19 mouse cellular contexts compared by ENCODE assay signal in genomic region chr7:49278531-49278930, GRCm38 (mm10).
DNase-seq lines count a peak whose midpoint lies in the region; TF ChIP-seq lines count a peak whose summit lies in the region.
"Had no signal": no experiment of that assay in that cellular context is flagged by ENCODE, and none has a peak within 500 bp of the region (broad histone marks: within the 10 kb centered on the region; RNA-seq: fewer than 3 reads in every experiment).

No protein-coding gene starts in this region.

- TF ChIP-seq CTCF in left cerebral cortex, adult 2 months (IDR thresholded peaks at IDR 0.05) = no peak

- H3K27ac ChIP-seq in left cerebral cortex, adult 2 months = peak overlapping the region; percentile 44; the same call in 1 of the 2 replicates
- H3K27ac ChIP-seq: forebrain, embryonic 10.5 days; heart, adult 2 months; heart, embryonic 10.5 days; heart, embryonic 13.5 days; hindbrain, embryonic 12.5 days; hindbrain, embryonic 15.5 days had no signal

- intact Hi-C loops in left cerebral cortex, adult 2 months (cut with DNase I) = no loop called here
- intact Hi-C loops in left cerebral cortex, postnatal 14 days (cut with DNase I) = no loop called here
- intact Hi-C loops in heart, postnatal 10 days (cut with DNase I) = no loop called here

- H3K4me3 ChIP-seq in left cerebral cortex, adult 2 months = no peak overlapping the region
- H3K4me3 ChIP-seq: forebrain, embryonic 10.5 days; heart, adult 2 months; heart, embryonic 10.5 days; heart, embryonic 13.5 days; hindbrain, embryonic 12.5 days; hindbrain, embryonic 15.5 days had no signal

- DNase-seq in adrenal gland, adult 8-10 months = peak; percentile 42
- no peak for DNase-seq in adrenal gland, adult 18-20 months (ENCODE audit: low spot score in 2 of 2)
- no peak for DNase-seq in left cerebral cortex, adult 2 months (ENCODE audit: extremely low spot score in 1 of 2, low spot score in 2 of 2)
- no peak for DNase-seq in left cerebral cortex, postnatal 14 days (ENCODE audit: low spot score in 2 of 2)
- peak; percentile 4 for DNase-seq in adipocyte (ENCODE audit: low spot score)
- DNase-seq in adrenal gland, postnatal 36 days = peak; percentile 37 to 48
- no peak for DNase-seq in cerebellum, adult 11-12 months
- no peak for DNase-seq in heart, postnatal 10 days
- DNase-seq: cerebellum, adult 18-20 months; cerebellum, adult 9-10 months; cerebellum, postnatal 14 days; gastrocnemius, postnatal 25 days; heart, adult 2 months; kidney, adult 2 months had no signal

Comparison
In these comparisons a context has a peak if more than half of its experiments do, and no peak if none do; other contexts are left out.
1. DNase-seq: peak in adrenal gland, adult 8-10 months (single experiment), adipocyte (single experiment) and adrenal gland, postnatal 36 days (2 of 2); none in adrenal gland, adult 18-20 months (0 of 2), left cerebral cortex, adult 2 months (0 of 2), left cerebral cortex, postnatal 14 days (0 of 2), cerebellum, adult 11-12 months (single experiment) and heart, postnatal 10 days (0 of 2).